Mouse (Mus musculus) lung, adult 2 months (tissue): Measurements from ENCODE around the gene Tdg. TPM values are rescaled to one million over a fixed set of nuclear protein-coding genes. Genes with fewer than 3 reads are reported as not detected.

Experiments used
- DNase-seq: peaks from one replicate; pipeline ENCODE4 v3.0.0; 2022
- H3K4me1 ChIP-seq: fragments of 200-500 bp; 2 replicates; pipeline ENCODE4 v1.6.1; 2011; ENCODE audit warnings: low read length; ENCODE audit not compliant: control insufficient read depth, insufficient read depth
- H3K4me3 ChIP-seq: fragments of 200-500 bp; replicated peaks from 2 replicates; pipeline ENCODE3; 2011; ENCODE audit warnings: low read depth, mild to moderate bottlenecking, control low read depth, low read length; ENCODE audit errors: extremely low read depth
- CTCF ChIP-seq: fragments of 200-500 bp; IDR thresholded peaks from 2 replicates; pipeline ENCODE4 v1.5.1; 2011; ENCODE audit warnings: mild to moderate bottlenecking, low read length, control low read depth; ENCODE audit not compliant: insufficient read depth
- POLR2A ChIP-seq: fragments of 200-500 bp; IDR thresholded peaks from 2 replicates; pipeline ENCODE4 v1.6.1; 2011; ENCODE audit warnings: low read depth, mild to moderate bottlenecking, control low read depth, low read length, borderline replicate concordance; ENCODE audit errors: extremely low read depth
- WGBS: fragments of 180-500 bp; shearing (Covaris S2); methylation state at CpG from one replicate; pipeline ENCODE4 v1.1.7; 2018; 5-methylcytosine and 5-hydroxymethylcytosine counted together
- polyA plus RNA-seq: library from polyadenylated mRNA; depleted of rRNA; stranded (reverse); fragments of >200 nt; gene quantifications from 2 replicates; pipeline ENCODE4 v1.2.3, GENCODE M21; 2012

Gene Tdg
- polyA plus RNA-seq, 1 experiment: 20.5 TPM

DNA sequence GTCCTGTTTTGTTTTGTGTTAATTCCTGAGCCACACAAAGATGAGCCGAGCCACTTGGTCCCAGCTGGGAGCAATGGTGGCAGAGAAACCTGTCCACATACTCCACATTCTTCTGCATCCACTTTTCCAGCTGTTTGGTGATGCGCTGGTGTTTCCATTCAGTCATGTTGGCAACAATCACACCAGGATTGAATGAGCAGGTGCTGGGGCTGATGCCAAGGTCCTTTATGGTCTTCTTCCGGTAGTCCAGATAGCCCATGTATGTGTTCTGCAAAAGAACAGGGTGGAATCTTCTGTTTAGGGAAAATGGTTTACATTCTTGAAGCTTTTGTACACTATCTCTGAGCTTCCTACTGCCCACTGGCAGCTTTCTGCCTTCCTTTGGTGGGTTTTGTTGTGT, 25.0 kb downstream of the Tdg start:
- TF ChIP-seq CTCF: no peak
- TF ChIP-seq POLR2A: no peak
- no peak for DNase-seq
- no peak overlapping the region for H3K4me3 ChIP-seq
- 79% methylated on average over 3 of the region's 3 CpGs for WGBS
- no peaks in the 10 kb centered on the region for H3K4me1 ChIP-seq

DNA sequence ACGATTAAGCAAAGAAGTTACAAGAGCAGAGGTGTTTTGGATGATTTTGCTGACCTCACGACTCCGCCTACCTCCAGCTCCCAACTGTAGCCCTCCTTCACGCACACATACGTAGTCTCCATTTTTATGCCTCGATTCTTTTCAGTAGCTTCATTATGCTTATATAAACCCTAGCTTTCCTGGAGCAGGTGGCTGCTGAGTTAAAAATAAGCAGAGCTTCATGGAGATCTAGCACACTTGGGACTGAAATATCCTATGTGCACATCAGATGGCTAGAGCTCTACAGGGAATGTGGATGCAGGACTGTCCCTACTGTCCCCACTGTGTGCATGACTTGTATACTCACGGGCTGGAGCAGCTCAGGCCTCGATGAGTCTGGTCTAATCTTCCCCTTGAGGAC, 32.2 kb downstream of the Tdg start:
- H3K4me1 ChIP-seq: peaks cover 2% of the 10 kb centered on the region; the same call in 1 of the 2 replicates
- DNase-seq: no peak
- H3K4me3 ChIP-seq: no peak overlapping the region
- 79% methylated on average over 8 of the region's 8 CpGs for WGBS
- TF ChIP-seq POLR2A: no peak
- no peak for TF ChIP-seq CTCF

DNA sequence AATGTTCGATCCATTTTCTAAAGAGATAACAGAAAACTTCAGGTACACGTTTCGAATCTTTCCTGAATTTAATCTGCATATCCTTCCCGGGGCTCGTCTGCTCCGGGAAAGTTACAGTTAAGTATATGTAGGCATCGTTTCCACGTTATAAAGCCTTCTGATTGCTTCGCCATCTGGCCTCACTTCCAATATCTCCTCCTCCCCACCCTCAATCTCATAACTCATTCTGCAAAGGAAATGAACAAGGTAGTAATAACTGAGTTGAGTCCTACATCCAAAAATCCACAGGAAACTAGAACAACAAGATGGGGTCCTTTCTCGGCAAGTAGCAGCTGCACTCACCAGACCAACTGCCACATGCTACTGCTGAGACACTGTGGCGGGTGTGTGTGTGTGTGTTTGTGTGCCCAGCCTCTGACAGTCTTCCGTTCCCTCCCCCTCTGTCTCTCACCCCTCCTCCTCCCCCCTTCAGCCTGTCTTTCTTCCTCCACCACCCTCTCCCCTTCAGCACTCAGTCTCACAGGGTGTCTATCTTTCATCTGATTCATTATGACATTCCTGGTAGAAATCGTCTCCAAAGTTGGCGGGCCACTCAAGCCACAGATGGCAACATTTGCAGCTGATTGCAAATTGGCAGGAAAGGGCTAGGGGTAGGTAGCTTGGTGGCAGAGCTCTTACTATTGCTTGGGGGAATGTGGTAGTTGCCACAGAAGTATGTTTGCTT, 32.8 kb downstream of the Tdg start:
- H3K4me1 ChIP-seq: peaks cover 2% of the 10 kb centered on the region; the same call in 1 of the 2 replicates
- TF ChIP-seq POLR2A (no peak), CTCF (no peak)
- H3K4me3 ChIP-seq: no peak overlapping the region
- no peak for DNase-seq
- WGBS: 59% methylated on average over 14 of the region's 14 CpGs

DNA sequence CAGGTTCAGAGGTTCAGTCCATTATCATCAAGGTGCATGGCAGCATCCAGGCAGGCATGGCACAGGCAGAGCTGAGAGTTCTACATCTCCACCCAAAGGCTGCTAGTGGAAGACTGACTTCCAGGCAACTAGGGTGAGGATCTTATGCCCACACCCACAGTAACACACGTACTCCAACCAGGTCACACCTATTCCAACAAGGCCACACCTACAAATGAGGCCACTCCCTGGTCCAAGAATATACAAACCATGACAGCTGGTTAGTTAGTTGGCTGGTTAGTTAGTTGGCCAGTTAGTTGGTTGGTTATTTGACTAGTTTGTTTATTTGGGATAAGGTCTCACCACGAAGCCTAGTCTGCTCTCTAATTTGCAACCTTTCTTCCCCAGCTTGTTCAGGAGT, 33.7 kb downstream of the Tdg start:
- H3K4me1 ChIP-seq: peaks cover 2% of the 10 kb centered on the region; the same call in 1 of the 2 replicates
- no peak for DNase-seq
- TF ChIP-seq POLR2A: no peak
- TF ChIP-seq CTCF: no peak
- 78% methylated on average over 2 of the region's 2 CpGs for WGBS
- no peak overlapping the region for H3K4me3 ChIP-seq

DNA sequence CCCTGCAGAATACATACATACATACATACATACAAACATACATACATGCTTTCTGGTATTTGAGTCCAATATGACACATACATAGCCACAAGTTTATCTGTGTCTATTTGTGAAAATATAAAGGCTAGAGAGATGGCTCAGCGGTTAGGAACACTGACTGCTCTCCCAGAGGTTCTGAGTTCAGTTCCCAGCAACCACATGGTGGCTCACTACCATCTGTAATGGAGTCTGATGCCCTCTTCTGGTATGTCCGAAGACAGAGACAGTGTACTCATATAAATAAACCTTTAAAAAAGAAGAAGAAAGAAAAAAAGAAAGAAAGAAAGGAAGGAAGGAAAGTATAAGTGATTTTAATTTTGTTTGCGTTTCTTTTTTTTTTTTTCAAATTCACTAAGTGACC, 36.3 kb downstream of the Tdg start:
- WGBS: 61% methylated on average over 3 of the region's 3 CpGs
- Histone ChIP-seq H3K4me3 (no peak overlapping the region), H3K4me1 (peaks cover 2% of the 10 kb centered on the region; the same call in 1 of the 2 replicates)
- TF ChIP-seq CTCF: no peak
- no peak for TF ChIP-seq POLR2A
- DNase-seq: no peak

DNA sequence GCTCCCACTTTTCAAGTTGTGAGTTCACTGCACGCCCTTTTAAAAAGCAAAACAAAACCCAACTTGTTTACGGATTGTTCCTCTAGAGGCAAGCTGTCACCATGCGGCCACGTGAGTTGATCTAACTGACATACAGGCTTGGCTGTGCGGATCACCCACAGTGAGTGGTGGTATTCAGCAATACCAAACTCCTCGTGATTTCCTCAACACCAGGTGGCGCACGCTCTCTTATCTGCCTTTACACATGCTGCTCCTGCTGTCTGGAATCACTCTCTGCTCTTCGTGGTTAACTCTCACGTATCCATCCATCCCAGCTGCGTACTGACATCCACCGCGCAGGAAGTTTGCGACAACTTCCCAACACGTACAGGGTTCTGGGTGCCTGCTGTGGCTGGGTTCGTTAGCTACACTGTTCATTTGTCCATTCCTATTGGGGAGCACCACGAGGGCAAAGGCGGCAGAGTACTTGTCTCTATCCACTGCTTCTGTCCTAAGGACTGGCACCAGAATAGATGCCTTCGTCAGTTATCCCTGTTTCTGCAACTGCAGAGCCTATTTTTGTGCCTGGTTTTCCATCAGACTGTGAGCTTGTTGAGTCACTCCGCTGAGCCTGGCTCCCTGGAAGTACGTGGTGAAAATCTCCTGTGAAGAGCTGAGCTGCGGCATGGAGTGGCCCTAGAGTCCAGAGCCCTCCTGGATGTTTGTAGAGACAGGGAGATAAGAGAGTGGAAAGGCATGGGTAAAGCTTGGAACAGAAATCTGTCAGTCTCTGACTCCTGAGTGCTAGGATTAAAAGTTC, 37.0 kb downstream of the Tdg start:
- 11% methylated on average over 22 of the region's 22 CpGs for WGBS
- peak overlapping the region; percentile 7 for H3K4me3 ChIP-seq
- peak; percentile 81 for TF ChIP-seq CTCF
- no peak for TF ChIP-seq POLR2A
- H3K4me1 ChIP-seq: peaks cover 2% of the 10 kb centered on the region; the same call in 1 of the 2 replicates
- peak; percentile 82 for DNase-seq

DNA sequence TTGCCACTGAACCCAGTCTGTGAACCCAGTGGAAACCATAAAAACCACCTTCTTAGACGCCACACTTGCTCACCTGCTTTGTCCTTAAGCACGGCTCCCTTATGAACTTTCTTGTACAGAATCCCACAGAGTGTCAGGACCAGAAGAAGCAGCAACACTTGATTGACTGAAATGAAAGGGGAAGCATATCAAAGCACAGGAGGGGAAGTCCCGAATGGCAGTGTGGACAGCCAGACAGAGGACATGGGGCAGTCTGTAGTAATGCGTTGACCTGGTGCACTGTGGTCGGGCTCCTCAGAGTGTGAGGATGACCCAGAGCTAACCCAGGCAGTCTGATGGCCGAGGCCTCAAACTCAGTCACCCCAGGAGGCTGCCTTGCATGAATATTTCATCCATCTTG, 40.6 kb downstream of the Tdg start:
- H3K4me3 ChIP-seq: no peak overlapping the region
- WGBS: 69% methylated on average over 6 of the region's 6 CpGs
- TF ChIP-seq POLR2A (no peak), CTCF (no peak)
- no peak for DNase-seq
- H3K4me1 ChIP-seq: peaks cover 2% of the 10 kb centered on the region; the same call in 1 of the 2 replicates

DNA sequence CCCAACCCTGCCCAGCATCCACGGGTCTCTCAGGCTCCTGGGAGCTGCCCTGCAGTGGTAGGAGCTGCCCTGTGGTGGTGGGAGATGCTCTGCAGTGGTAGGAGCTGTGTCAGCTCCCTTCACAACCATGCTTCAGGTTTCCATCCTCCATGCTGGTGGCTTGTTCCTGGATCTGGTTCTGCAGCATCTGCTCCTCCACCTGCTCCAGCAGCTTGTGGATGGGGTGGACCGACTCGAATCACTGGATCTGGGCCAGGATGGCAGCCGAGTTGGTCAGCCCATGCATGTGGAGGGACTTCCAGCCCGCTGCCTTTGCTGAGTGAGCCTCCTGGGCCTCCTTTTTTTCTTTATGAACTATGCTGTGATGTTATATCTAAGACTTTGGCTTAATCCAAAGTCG, 47.3 kb downstream of the Tdg start:
- TF ChIP-seq CTCF (no peak), POLR2A (no peak)
- no peak for DNase-seq
- H3K4me1 ChIP-seq: no peaks in the 10 kb centered on the region
- WGBS: 72% methylated on average over 6 of the region's 6 CpGs
- H3K4me3 ChIP-seq: no peak overlapping the region

DNA sequence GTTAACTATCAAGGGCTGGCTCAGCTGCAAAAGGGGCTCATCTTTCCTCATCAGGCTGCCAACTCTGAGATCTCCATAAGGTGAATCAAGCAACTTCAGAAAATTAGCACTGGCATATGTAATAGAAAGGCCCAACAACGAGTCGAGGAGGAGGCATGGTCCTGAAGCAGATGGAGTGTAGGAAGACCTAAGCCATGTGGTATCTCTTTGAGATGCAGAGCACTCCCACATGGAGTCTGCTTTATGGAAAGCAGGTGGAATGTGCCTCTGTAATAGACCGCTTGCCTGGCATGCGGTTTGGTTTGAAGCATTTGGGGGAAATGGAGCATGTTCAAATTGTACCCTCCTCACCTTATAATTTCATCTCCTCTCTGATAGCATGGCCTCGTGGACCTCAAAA, 51.1 kb downstream of the Tdg start:
- no peak overlapping the region for H3K4me3 ChIP-seq
- H3K4me1 ChIP-seq: no peaks in the 10 kb centered on the region
- no peak for TF ChIP-seq CTCF
- no peak for TF ChIP-seq POLR2A
- 92% methylated on average over 5 of the region's 5 CpGs for WGBS
- no peak for DNase-seq

DNA sequence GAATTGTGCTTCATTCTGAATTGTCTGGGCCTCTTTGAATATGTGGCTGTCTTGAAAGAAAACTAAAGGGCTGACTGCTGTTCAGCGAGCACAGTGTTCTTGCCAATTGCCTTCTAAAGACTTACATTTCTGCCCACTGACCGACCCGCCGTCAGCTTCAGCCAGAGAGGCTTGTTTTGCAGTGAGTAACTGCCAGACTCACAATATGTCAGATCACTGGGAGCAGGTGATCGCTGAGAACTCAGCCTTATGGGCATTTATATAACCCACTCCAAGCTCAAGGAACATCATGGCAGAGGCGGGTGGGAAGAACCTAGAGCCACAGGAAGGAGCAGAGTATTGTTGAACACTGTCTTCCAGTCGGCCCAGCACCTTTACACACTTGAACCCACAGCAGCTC, 52.0 kb downstream of the Tdg start:
- Histone ChIP-seq H3K4me1 (no peaks in the 10 kb centered on the region), H3K4me3 (no peak overlapping the region)
- 85% methylated on average over 7 of the region's 7 CpGs for WGBS
- no peak for DNase-seq
- no peak for TF ChIP-seq CTCF
- no peak for TF ChIP-seq POLR2A
